Mouse (Mus musculus): Measurements from ENCODE around the gene Igf1. TPM values are rescaled to one million over a fixed set of nuclear protein-coding genes. Genes with fewer than 3 reads are reported as not detected.
A peak's percentile ranks its signal among the peaks of the same experiment; 100 is the strongest.

Gene Igf1
- polyA plus RNA-seq (2014; fragmentation: Nextera tagmentation; extraction: Ambion mirVana), result 51.4 and 61.7 TPM in 2 replicates

- Histone ChIP-seq H3K9me3 (ENCODE audit: control insufficient read depth, low read length) (no peaks in the 10 kb centered on the region), H3K4me3 (ENCODE audit: low read depth, low read length) (peak within 1 kb of the TSS; percentile 46; the same call in 1 of the 2 replicates), H3K9ac (ENCODE audit: low read length) (no peak within 1 kb of the TSS), H3K4me1 (ENCODE audit: control insufficient read depth, insufficient read depth, low read length) (peaks cover 56% of the 10 kb centered on the region), H3K4me2 (ENCODE audit: low read depth, severe bottlenecking) (peak within 1 kb of the TSS; percentile 74), H3K27ac (replicated peaks; ENCODE audit: low read depth, low read length) (peak within 1 kb of the TSS; percentile 36; the same call in 1 of the 2 replicates), H3K27me3 (ENCODE audit: control insufficient read depth, insufficient read depth, low read length) (no peaks in the 10 kb centered on the region), H3K36me3 (ENCODE audit: control insufficient read depth, insufficient read depth, low read length) (no peaks in the 10 kb centered on the region)
- no peak for DNase-seq (ENCODE audit: low spot score)
- 42% methylated on average over 5 of the region's 5 CpGs for WGBS
- ATAC-seq (ENCODE audit: insufficient number of reproducible peaks, low FRiP score, low TSS enrichment, low read depth), result no peak
Observed at GRCm38 (mm10) chr10:87858013-87858806, at the start of gene Igf1. Gene Igf1, plus strand, starts transcription at chr10:87858265.

DNA sequence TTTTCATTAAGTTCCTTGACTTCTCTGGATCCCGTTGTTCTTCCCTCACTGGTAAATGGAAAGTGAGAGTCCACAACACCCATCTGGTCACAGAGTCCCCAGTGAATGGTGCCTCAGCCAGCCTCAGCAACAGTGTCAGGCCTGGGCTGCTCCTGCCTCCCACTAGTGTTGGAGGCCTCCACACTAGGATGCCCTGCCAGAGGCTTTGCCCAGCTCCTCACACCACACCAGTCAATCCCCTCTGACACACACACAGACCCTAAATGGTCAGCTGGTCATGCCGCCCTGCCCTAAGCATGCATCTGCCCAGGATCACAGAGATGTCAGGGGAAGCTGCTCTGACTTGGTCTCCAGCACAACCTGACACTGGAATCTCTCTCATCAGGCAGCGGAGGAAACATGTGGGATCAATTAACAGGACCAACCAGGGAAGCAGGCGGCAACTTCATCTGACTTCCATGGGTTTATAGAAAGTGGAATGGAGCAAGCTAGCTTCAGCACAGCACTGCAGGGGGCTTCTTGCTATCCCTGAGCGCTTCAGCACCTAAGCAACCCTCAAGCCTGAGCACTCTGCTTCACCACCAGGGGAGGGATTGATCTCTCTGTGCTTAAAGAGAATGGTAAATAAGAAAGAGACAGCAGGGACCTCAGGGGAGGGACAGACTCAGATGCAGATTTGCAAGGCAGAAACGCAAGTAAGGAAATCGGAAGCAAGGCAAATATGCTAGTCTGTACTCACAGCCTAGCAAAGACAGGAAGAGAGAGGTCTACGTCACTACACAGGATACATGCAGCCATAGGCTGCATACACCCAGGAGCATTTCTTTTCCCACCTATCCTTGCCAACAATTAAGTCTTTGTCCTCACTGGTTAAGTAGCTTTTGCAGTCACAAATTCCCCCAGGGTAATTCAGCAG, 45.6 kb upstream of the Igf1 start:
- DNase-seq (ENCODE audit: low spot score) (peak; percentile 70), ATAC-seq (ENCODE audit: insufficient number of reproducible peaks, low FRiP score, low TSS enrichment, low read depth) (peak; percentile 66)
- 0 out of 2 replicates have a peak overlapping the region, but pooled peaks have one; percentile 23 for H3K27ac ChIP-seq (replicated peaks; ENCODE audit: low read depth, low read length)
- H3K27me3 ChIP-seq (ENCODE audit: control insufficient read depth, insufficient read depth, low read length), result no peaks in the 10 kb centered on the region
- peak overlapping the region; percentile 30 for H3K4me2 ChIP-seq (ENCODE audit: low read depth, severe bottlenecking)
- no peaks in the 10 kb centered on the region for H3K9me3 ChIP-seq (ENCODE audit: control insufficient read depth, low read length)
- WGBS, result 8% methylated on average over 8 of the region's 8 CpGs
- H3K9ac ChIP-seq (ENCODE audit: low read length), result peak overlapping the region; percentile 47; the same call in 1 of the 2 replicates
- peaks cover 10% of the 10 kb centered on the region for H3K4me1 ChIP-seq (ENCODE audit: control insufficient read depth, insufficient read depth, low read length)
- no peak overlapping the region for H3K4me3 ChIP-seq (ENCODE audit: low read depth, low read length)
- H3K36me3 ChIP-seq (ENCODE audit: control insufficient read depth, insufficient read depth, low read length), result no peaks in the 10 kb centered on the region

GRCm38 (mm10) chr10:87813073-87813590, 44.9 kb upstream of the Igf1 start:
- Histone ChIP-seq H3K36me3 (ENCODE audit: control insufficient read depth, insufficient read depth, low read length) (no peaks in the 10 kb centered on the region), H3K9ac (ENCODE audit: low read length) (no peak overlapping the region), H3K27ac (replicated peaks; ENCODE audit: low read depth, low read length) (0 out of 2 replicates have a peak overlapping the region, but pooled peaks have one; percentile 23), H3K4me1 (ENCODE audit: control insufficient read depth, insufficient read depth, low read length) (peaks cover 10% of the 10 kb centered on the region), H3K9me3 (ENCODE audit: control insufficient read depth, low read length) (no peaks in the 10 kb centered on the region), H3K4me2 (ENCODE audit: low read depth, severe bottlenecking) (peak overlapping the region; percentile 30), H3K27me3 (ENCODE audit: control insufficient read depth, insufficient read depth, low read length) (no peaks in the 10 kb centered on the region), H3K4me3 (ENCODE audit: low read depth, low read length) (no peak overlapping the region)
- ATAC-seq (ENCODE audit: insufficient number of reproducible peaks, low FRiP score, low TSS enrichment, low read depth) (0 out of 2 replicates have a peak, but pooled peaks have one; percentile 3), DNase-seq (ENCODE audit: low spot score) (peak; percentile 40)
- 14% methylated on average over 3 of the region's 3 CpGs for WGBS

GRCm38 (mm10) chr10:87816861-87817260, 41.2 kb upstream of the Igf1 start:
- H3K4me2 ChIP-seq (ENCODE audit: low read depth, severe bottlenecking), result no peak overlapping the region
- H3K4me3 ChIP-seq (ENCODE audit: low read depth, low read length), result no peak overlapping the region
- no peaks in the 10 kb centered on the region for H3K27me3 ChIP-seq (ENCODE audit: control insufficient read depth, insufficient read depth, low read length)
- ATAC-seq (ENCODE audit: insufficient number of reproducible peaks, low FRiP score, low TSS enrichment, low read depth), result no peak
- no peak overlapping the region for H3K9ac ChIP-seq (ENCODE audit: low read length)
- DNase-seq (ENCODE audit: low spot score), result no peak
- peaks cover 10% of the 10 kb centered on the region for H3K4me1 ChIP-seq (ENCODE audit: control insufficient read depth, insufficient read depth, low read length)
- H3K27ac ChIP-seq (replicated peaks; ENCODE audit: low read depth, low read length), result no peak overlapping the region
- H3K9me3 ChIP-seq (ENCODE audit: control insufficient read depth, low read length), result no peaks in the 10 kb centered on the region
- 83% methylated on average over 4 of the region's 4 CpGs for WGBS
- H3K36me3 ChIP-seq (ENCODE audit: control insufficient read depth, insufficient read depth, low read length), result no peaks in the 10 kb centered on the region

GRCm38 (mm10) chr10:87817786-87818185, 40.3 kb upstream of the Igf1 start:
- H3K9ac ChIP-seq (ENCODE audit: low read length), result no peak overlapping the region
- H3K4me3 ChIP-seq (ENCODE audit: low read depth, low read length), result no peak overlapping the region
- WGBS, result 83% methylated on average over 7 of the region's 7 CpGs
- H3K27me3 ChIP-seq (ENCODE audit: control insufficient read depth, insufficient read depth, low read length), result no peaks in the 10 kb centered on the region
- H3K9me3 ChIP-seq (ENCODE audit: control insufficient read depth, low read length), result no peaks in the 10 kb centered on the region
- no peak overlapping the region for H3K27ac ChIP-seq (replicated peaks; ENCODE audit: low read depth, low read length)
- ATAC-seq (ENCODE audit: insufficient number of reproducible peaks, low FRiP score, low TSS enrichment, low read depth) (no peak), DNase-seq (ENCODE audit: low spot score) (no peak)
- H3K4me2 ChIP-seq (ENCODE audit: low read depth, severe bottlenecking), result no peak overlapping the region
- no peaks in the 10 kb centered on the region for H3K36me3 ChIP-seq (ENCODE audit: control insufficient read depth, insufficient read depth, low read length)
- H3K4me1 ChIP-seq (ENCODE audit: control insufficient read depth, insufficient read depth, low read length), result peaks cover 4% of the 10 kb centered on the region

DNA sequence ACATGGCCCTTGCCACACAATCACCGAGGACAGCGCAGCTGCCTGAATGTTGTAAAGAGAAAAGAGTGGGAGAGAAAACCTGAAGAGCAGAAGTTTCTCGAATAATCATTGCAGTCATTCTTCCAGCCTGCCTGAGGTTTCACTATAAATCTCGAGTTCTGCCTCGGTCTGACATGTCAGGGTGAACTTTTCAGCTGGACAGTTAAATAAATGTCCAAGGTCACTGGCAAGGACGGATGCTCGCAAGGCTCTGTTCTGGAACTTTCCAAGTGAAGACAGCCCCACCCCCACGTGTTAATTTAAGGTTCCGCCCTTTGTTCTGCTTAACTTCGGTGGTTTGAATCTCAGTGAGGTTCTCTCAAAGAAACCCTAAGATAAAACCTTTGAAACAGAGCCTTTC, 36.2 kb upstream of the Igf1 start:
- Histone ChIP-seq H3K36me3 (ENCODE audit: control insufficient read depth, insufficient read depth, low read length) (no peaks in the 10 kb centered on the region), H3K27me3 (ENCODE audit: control insufficient read depth, insufficient read depth, low read length) (no peaks in the 10 kb centered on the region), H3K4me3 (ENCODE audit: low read depth, low read length) (no peak overlapping the region), H3K9me3 (ENCODE audit: control insufficient read depth, low read length) (no peaks in the 10 kb centered on the region), H3K4me1 (ENCODE audit: control insufficient read depth, insufficient read depth, low read length) (no peaks in the 10 kb centered on the region), H3K4me2 (ENCODE audit: low read depth, severe bottlenecking) (no peak overlapping the region), H3K27ac (replicated peaks; ENCODE audit: low read depth, low read length) (no peak overlapping the region), H3K9ac (ENCODE audit: low read length) (no peak overlapping the region)
- ATAC-seq (ENCODE audit: insufficient number of reproducible peaks, low FRiP score, low TSS enrichment, low read depth), result no peak
- no peak for DNase-seq (ENCODE audit: low spot score)
- 74% methylated on average over 10 of the region's 10 CpGs for WGBS

DNA sequence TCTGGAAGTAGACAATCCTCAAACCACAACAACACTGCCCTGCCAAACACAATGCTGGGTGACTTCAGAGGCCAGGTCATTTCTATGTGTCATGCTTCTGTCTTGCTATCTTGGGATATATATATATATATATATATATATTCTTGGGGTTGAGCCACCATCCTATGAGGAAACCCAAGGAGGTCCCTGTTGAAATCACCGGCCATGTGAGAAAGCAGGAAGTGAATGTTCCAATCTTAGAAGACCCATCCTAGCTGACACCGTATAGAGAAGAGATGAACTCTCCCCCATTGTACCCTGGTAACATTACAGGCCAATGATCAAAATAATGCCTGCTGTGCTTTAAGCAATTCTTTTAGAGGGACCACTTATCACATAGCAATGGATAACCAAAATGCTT, 28.1 kb upstream of the Igf1 start:
- Histone ChIP-seq H3K9me3 (ENCODE audit: control insufficient read depth, low read length) (no peaks in the 10 kb centered on the region), H3K36me3 (ENCODE audit: control insufficient read depth, insufficient read depth, low read length) (no peaks in the 10 kb centered on the region), H3K27ac (replicated peaks; ENCODE audit: low read depth, low read length) (no peak overlapping the region), H3K27me3 (ENCODE audit: control insufficient read depth, insufficient read depth, low read length) (no peaks in the 10 kb centered on the region), H3K4me1 (ENCODE audit: control insufficient read depth, insufficient read depth, low read length) (no peaks in the 10 kb centered on the region), H3K4me2 (ENCODE audit: low read depth, severe bottlenecking) (no peak overlapping the region), H3K9ac (ENCODE audit: low read length) (no peak overlapping the region), H3K4me3 (ENCODE audit: low read depth, low read length) (no peak overlapping the region)
- 95% methylated on average over 2 of the region's 2 CpGs for WGBS
- no peak for DNase-seq (ENCODE audit: low spot score)
- no peak for ATAC-seq (ENCODE audit: insufficient number of reproducible peaks, low FRiP score, low TSS enrichment, low read depth)

- DNase-seq (ENCODE audit: low spot score) (no peak), ATAC-seq (ENCODE audit: insufficient number of reproducible peaks, low FRiP score, low TSS enrichment, low read depth) (no peak)
- no peak overlapping the region for H3K9ac ChIP-seq (ENCODE audit: low read length)
- H3K27me3 ChIP-seq (ENCODE audit: control insufficient read depth, insufficient read depth, low read length), result no peaks in the 10 kb centered on the region
- H3K9me3 ChIP-seq (ENCODE audit: control insufficient read depth, low read length), result no peaks in the 10 kb centered on the region
- WGBS, result 93% methylated on average over 2 of the region's 2 CpGs
- no peaks in the 10 kb centered on the region for H3K36me3 ChIP-seq (ENCODE audit: control insufficient read depth, insufficient read depth, low read length)
- no peak overlapping the region for H3K4me3 ChIP-seq (ENCODE audit: low read depth, low read length)
- H3K27ac ChIP-seq (replicated peaks; ENCODE audit: low read depth, low read length), result no peak overlapping the region
- no peak overlapping the region for H3K4me2 ChIP-seq (ENCODE audit: low read depth, severe bottlenecking)
- H3K4me1 ChIP-seq (ENCODE audit: control insufficient read depth, insufficient read depth, low read length), result no peaks in the 10 kb centered on the region
Observed at GRCm38 (mm10) chr10:87830639-87831038, 27.4 kb upstream of the Igf1 start.

Measured in limb, embryonic 11.5 days (tissue).